ENCODE assay signal across 7 mouse cellular contexts in genomic region chr1:36690671-36691235, GRCm38 (mm10). TPM values are rescaled to one million over a fixed set of nuclear protein-coding genes. Genes with fewer than 3 reads are reported as not detected.
DNase-seq lines count a peak whose midpoint lies in the region; ATAC-seq and TF ChIP-seq lines count a peak whose summit lies in the region.

No protein-coding gene starts in this region.

- peaks cover 13% of the 10 kb centered on the region for H3K4me1 ChIP-seq in lung, embryonic 15.5 days
- H3K4me1 ChIP-seq in embryonic fibroblast, embryonic 13.5 days (ENCODE audit: control insufficient read depth, insufficient read depth, low read length) = no peaks in the 10 kb centered on the region
- no peaks in the 10 kb centered on the region for H3K4me1 ChIP-seq in intestine, embryonic 16.5 days (ENCODE audit: control insufficient read depth, insufficient read depth, low read length)
- H3K4me1 ChIP-seq in neural tube, embryonic 14.5 days (ENCODE audit: control insufficient read depth, insufficient read depth, low read length) = 0 out of 2 replicates have a peak, but pooled peaks cover 8% of the 10 kb centered on the region

- H3K4me3 ChIP-seq in lung, embryonic 15.5 days = peak overlapping the region; percentile 86
- peak overlapping the region; percentile 17; the same call in 1 of the 2 replicates for H3K4me3 ChIP-seq in embryonic fibroblast, embryonic 13.5 days (ENCODE audit: insufficient read depth, low read length)
- peak overlapping the region; percentile 82 for H3K4me3 ChIP-seq in intestine, embryonic 16.5 days (ENCODE audit: low read length)
- H3K4me3 ChIP-seq in neural tube, embryonic 14.5 days (ENCODE audit: low read depth, low read length) = peak overlapping the region; percentile 84

- peak overlapping the region; percentile 32; the same call in 1 of the 2 replicates for H3K27ac ChIP-seq in lung, embryonic 15.5 days
- H3K27ac ChIP-seq in embryonic fibroblast, embryonic 13.5 days (ENCODE audit: insufficient read depth, low read length) = no peak overlapping the region
- H3K27ac ChIP-seq in intestine, embryonic 16.5 days (ENCODE audit: low read length) = no peak overlapping the region
- H3K27ac ChIP-seq in neural tube, embryonic 14.5 days (ENCODE audit: low read depth, low read length) = peak overlapping the region; percentile 60

- TF ChIP-seq POLR2A in embryonic fibroblast, embryonic 13.5 days (IDR thresholded peaks at IDR 0.05; ENCODE audit: low read depth, low read length) = no peak

- ATAC-seq in lung, embryonic 15.5 days (ENCODE audit: borderline replicate concordance, extremely low read depth, low FRiP score, low TSS enrichment) = peak; percentile 54
- peak; percentile 24 for ATAC-seq in intestine, embryonic 16.5 days
- ATAC-seq in neural tube, embryonic 14.5 days (ENCODE audit: low read depth) = no peak; the same call in none of the 2 replicates

- no peak for TF ChIP-seq CTCF in embryonic fibroblast, embryonic 13.5 days (IDR thresholded peaks at IDR 0.05; ENCODE audit: borderline replicate concordance, insufficient read depth, low read length)

- H3K4me2 ChIP-seq in lung, embryonic 15.5 days = peak overlapping the region; percentile 91
- peak overlapping the region; percentile 56 for H3K4me2 ChIP-seq in intestine, embryonic 16.5 days (ENCODE audit: low read depth, low read length)
- H3K4me2 ChIP-seq in neural tube, embryonic 14.5 days (ENCODE audit: low read depth, low read length) = peak overlapping the region; percentile 89

- 58% methylated on average over 11 of the region's 11 CpGs for WGBS in lung, embryonic 15.5 days
- WGBS in intestine, embryonic 16.5 days = 60% methylated on average over 11 of the region's 11 CpGs
- 65% methylated on average over 11 of the region's 11 CpGs for WGBS in neural tube, embryonic 14.5 days

- no peak for DNase-seq in lung, postnatal 10 days
- DNase-seq in urinary bladder, postnatal 4 days (ENCODE audit: low spot score in 2 of 2) = no peak
- DNase-seq in gastrocnemius, adult 8-10 months (ENCODE audit: low spot score in 2 of 2) = no peak

- H3K27me3 ChIP-seq in lung, embryonic 15.5 days = no peaks in the 10 kb centered on the region
- no peaks in the 10 kb centered on the region for H3K27me3 ChIP-seq in intestine, embryonic 16.5 days (replicated peaks; ENCODE audit: control insufficient read depth, insufficient read depth, low read length)
- no peaks in the 10 kb centered on the region for H3K27me3 ChIP-seq in neural tube, embryonic 14.5 days (ENCODE audit: control insufficient read depth, insufficient read depth, low read length)

- H3K9me3 ChIP-seq in lung, embryonic 15.5 days = no peaks in the 10 kb centered on the region
- H3K9me3 ChIP-seq in intestine, embryonic 16.5 days (ENCODE audit: control insufficient read depth, low read length) = no peaks in the 10 kb centered on the region
- no peaks in the 10 kb centered on the region for H3K9me3 ChIP-seq in neural tube, embryonic 14.5 days (ENCODE audit: control insufficient read depth, low read length)

- H3K9ac ChIP-seq in lung, embryonic 15.5 days = peak overlapping the region; percentile 8; the same call in 1 of the 2 replicates
- H3K9ac ChIP-seq in intestine, embryonic 16.5 days (ENCODE audit: low read depth, low read length) = peak overlapping the region; percentile 86
- peak overlapping the region; percentile 81; the same call in 1 of the 2 replicates for H3K9ac ChIP-seq in neural tube, embryonic 14.5 days (replicated peaks; ENCODE audit: low read depth, low read length)

- H3K36me3 ChIP-seq in lung, embryonic 15.5 days = peaks cover 17% of the 10 kb centered on the region
- H3K36me3 ChIP-seq in intestine, embryonic 16.5 days (ENCODE audit: control insufficient read depth, insufficient read depth, low read length) = peaks cover 5% of the 10 kb centered on the region
- H3K36me3 ChIP-seq in neural tube, embryonic 14.5 days (ENCODE audit: control insufficient read depth, insufficient read depth, low read length) = no peaks in the 10 kb centered on the region

RNA-seq across cellular contexts. Expression of gene Cox5b, which starts 0.5 kb away (rescaled TPM):
- polyA plus RNA-seq in lung, embryonic 15.5 days (2015; fragmentation: Nextera tagmentation; extraction: Ambion mirVana) = 506 and 539 TPM in 2 replicates
- 379 and 417 TPM in 2 replicates for polyA plus RNA-seq in embryonic fibroblast, embryonic 13.5 days (2011; ENCODE audit: insufficient read length, low read depth, missing spikeins)
- 940 and 946 TPM in 2 replicates for polyA plus RNA-seq in intestine, embryonic 16.5 days (2015; fragmentation: Nextera tagmentation; extraction: Ambion mirVana)
- polyA plus RNA-seq in neural tube, embryonic 14.5 days (2014; fragmentation: Nextera tagmentation; extraction: Ambion mirVana) = 700 and 834 TPM in 2 replicates
- 1,000 to 10,000 TPM in 1 of 4 experiments, 100 to 1,000 TPM in 3; 864 to 1,112 (median 950) TPM for total RNA-seq in gastrocnemius, adult 8-10 months (2022)

RNA-seq across cellular contexts. Expression of gene Fam178b, which starts 7.8 kb away (rescaled TPM):
- 3.4 and 4.5 TPM in 2 replicates for polyA plus RNA-seq in lung, embryonic 15.5 days (2015; fragmentation: Nextera tagmentation; extraction: Ambion mirVana)
- polyA plus RNA-seq in embryonic fibroblast, embryonic 13.5 days (2011; ENCODE audit: insufficient read length, low read depth, missing spikeins) = not detected in 2 replicates
- polyA plus RNA-seq in intestine, embryonic 16.5 days (2015; fragmentation: Nextera tagmentation; extraction: Ambion mirVana) = 0.54 and 0.73 TPM in 2 replicates
- polyA plus RNA-seq in neural tube, embryonic 14.5 days (2014; fragmentation: Nextera tagmentation; extraction: Ambion mirVana) = not detected in 2 replicates
- under 1 TPM in 1 of 4 experiments, not detected in 3; 0.46 TPM for total RNA-seq in gastrocnemius, adult 8-10 months (2022)

RNA-seq across cellular contexts. Expression of gene 4933424G06Rik, which starts 19.2 kb away (rescaled TPM):
- not detected in 2 replicates for polyA plus RNA-seq in lung, embryonic 15.5 days (2015; fragmentation: Nextera tagmentation; extraction: Ambion mirVana)
- polyA plus RNA-seq in embryonic fibroblast, embryonic 13.5 days (2011; ENCODE audit: insufficient read length, low read depth, missing spikeins) = 0.88 TPM in 1 of 2 replicates, not detected in the other
- 0.12 TPM in 1 of 2 replicates, not detected in the other for polyA plus RNA-seq in intestine, embryonic 16.5 days (2015; fragmentation: Nextera tagmentation; extraction: Ambion mirVana)
- 0.40 and 0.92 TPM in 2 replicates for polyA plus RNA-seq in neural tube, embryonic 14.5 days (2014; fragmentation: Nextera tagmentation; extraction: Ambion mirVana)
- total RNA-seq in gastrocnemius, adult 8-10 months (2022) = under 1 TPM in 3 of 4 experiments, not detected in 1; 0.65 to 0.75 (median 0.70) TPM

RNA-seq across cellular contexts. Expression of gene Actr1b, which starts 23.5 kb away (rescaled TPM):
- polyA plus RNA-seq in lung, embryonic 15.5 days (2015; fragmentation: Nextera tagmentation; extraction: Ambion mirVana) = 97.9 and 99.8 TPM in 2 replicates
- polyA plus RNA-seq in embryonic fibroblast, embryonic 13.5 days (2011; ENCODE audit: insufficient read length, low read depth, missing spikeins) = 109 and 120 TPM in 2 replicates
- polyA plus RNA-seq in intestine, embryonic 16.5 days (2015; fragmentation: Nextera tagmentation; extraction: Ambion mirVana) = 94.8 and 98.3 TPM in 2 replicates
- 103 and 117 TPM in 2 replicates for polyA plus RNA-seq in neural tube, embryonic 14.5 days (2014; fragmentation: Nextera tagmentation; extraction: Ambion mirVana)
- 100 to 1,000 TPM; 141 to 162 (median 147) TPM for total RNA-seq in gastrocnemius, adult 8-10 months (2022)

Comparison
In these comparisons a context has a peak if more than half of its experiments do, and no peak if none do; other contexts are left out.
1. H3K27ac ChIP-seq: peak in lung, embryonic 15.5 days (single experiment) and neural tube, embryonic 14.5 days (single experiment); none in embryonic fibroblast, embryonic 13.5 days (single experiment) and intestine, embryonic 16.5 days (single experiment).
2. H3K4me3 ChIP-seq: peak in every context shown above with its lines; median percentile 86 in lung, embryonic 15.5 days; 84 in neural tube, embryonic 14.5 days; 82 in intestine, embryonic 16.5 days; 17 in embryonic fibroblast, embryonic 13.5 days.
3. H3K9ac ChIP-seq: peak in every context shown above with its lines; median percentile 86 in intestine, embryonic 16.5 days; 81 in neural tube, embryonic 14.5 days; 8 in lung, embryonic 15.5 days.
4. Peak in every context shown above with its lines, with median percentiles within 50 percentile points of each other: H3K4me2 ChIP-seq.